9 mouse cellular contexts compared by ENCODE assay signal in genomic region chr8:70743656-70744590, GRCm38 (mm10). TPM values are rescaled to one million over a fixed set of nuclear protein-coding genes. Genes with fewer than 3 reads are reported as not detected.
DNase-seq lines count a peak whose midpoint lies in the region; ATAC-seq and TF ChIP-seq lines count a peak whose summit lies in the region.
"Had no signal": no experiment of that assay in that cellular context is flagged by ENCODE, and none has a peak within 500 bp of the region (broad histone marks: within the 10 kb centered on the region; RNA-seq: fewer than 3 reads in every experiment).

No protein-coding gene starts in this region.

- peak overlapping the region; percentile 65 for H3K9ac ChIP-seq in hindbrain, embryonic 13.5 days
- H3K9ac ChIP-seq in limb, embryonic 14.5 days (ENCODE audit: low read depth, low read length, severe bottlenecking) = peak overlapping the region; percentile 48; the same call in 1 of the 2 replicates
- peak overlapping the region; percentile 18 for H3K9ac ChIP-seq in midbrain, embryonic 15.5 days

- H3K27ac ChIP-seq in brown adipose tissue, adult 24 weeks (replicated peaks; ENCODE audit: low read depth, low read length) = peak overlapping the region; percentile 69
- no peak overlapping the region for H3K27ac ChIP-seq in hindbrain, embryonic 13.5 days
- no peak overlapping the region for H3K27ac ChIP-seq in limb, embryonic 14.5 days (replicated peaks; ENCODE audit: low read depth, low read length)
- H3K27ac ChIP-seq in midbrain, embryonic 15.5 days = no peak overlapping the region

- no peak for TF ChIP-seq POLR2A in limb, embryonic 14.5 days (IDR thresholded peaks at IDR 0.05; ENCODE audit: borderline replicate concordance, extremely low read depth, insufficient read depth, insufficient read length)

- WGBS in hindbrain, embryonic 13.5 days = 3% methylated on average over 48 of the region's 48 CpGs
- 6% methylated on average over 48 of the region's 48 CpGs for WGBS in limb, embryonic 14.5 days
- 5% methylated on average over 48 of the region's 48 CpGs for WGBS in midbrain, embryonic 15.5 days

- peak overlapping the region; percentile 52 for H3K4me2 ChIP-seq in hindbrain, embryonic 13.5 days
- peak overlapping the region; percentile 44 for H3K4me2 ChIP-seq in limb, embryonic 14.5 days (replicated peaks; ENCODE audit: low read depth, low read length, severe bottlenecking)
- H3K4me2 ChIP-seq in midbrain, embryonic 15.5 days = peak overlapping the region; percentile 54

- peak; percentile 47; the same call in 1 of the 2 replicates for ATAC-seq in frontal cortex, adult (ENCODE audit: low TSS enrichment)
- ATAC-seq in hindbrain, embryonic 13.5 days (ENCODE audit: low FRiP score) = peak; percentile 30; the same call in 1 of the 2 replicates
- ATAC-seq in limb, embryonic 14.5 days (ENCODE audit: low FRiP score, low read depth) = 0 out of 2 replicates have a peak, but pooled peaks have one; percentile 30
- peak; percentile 15; the same call in 1 of the 2 replicates for ATAC-seq in midbrain, embryonic 15.5 days (replicated peaks)

- peaks cover 89% of the 10 kb centered on the region for H3K27me3 ChIP-seq in hindbrain, embryonic 13.5 days
- H3K27me3 ChIP-seq in limb, embryonic 14.5 days (ENCODE audit: control insufficient read depth, insufficient read depth, low read length) = peaks cover 62% of the 10 kb centered on the region
- peaks cover 57% of the 10 kb centered on the region for H3K27me3 ChIP-seq in midbrain, embryonic 15.5 days (replicated peaks)
- H3K27me3 ChIP-seq: CH12.LX had no signal

- H3K9me3 ChIP-seq in hindbrain, embryonic 13.5 days = no peaks in the 10 kb centered on the region
- H3K9me3 ChIP-seq in limb, embryonic 14.5 days (ENCODE audit: control insufficient read depth, low read length) = no peaks in the 10 kb centered on the region
- H3K9me3 ChIP-seq in midbrain, embryonic 15.5 days = no peaks in the 10 kb centered on the region

- H3K36me3 ChIP-seq in hindbrain, embryonic 13.5 days = no peaks in the 10 kb centered on the region
- H3K36me3 ChIP-seq in limb, embryonic 14.5 days (ENCODE audit: control insufficient read depth, insufficient read depth, low read length) = no peaks in the 10 kb centered on the region
- no peaks in the 10 kb centered on the region for H3K36me3 ChIP-seq in midbrain, embryonic 15.5 days (replicated peaks)

- peak overlapping the region; percentile 59 for H3K4me3 ChIP-seq in brown adipose tissue, adult 24 weeks (ENCODE audit: insufficient read depth, low read depth, low read length)
- peak overlapping the region; percentile 34 for H3K4me3 ChIP-seq in hindbrain, embryonic 13.5 days
- peak overlapping the region; percentile 23 for H3K4me3 ChIP-seq in limb, embryonic 14.5 days (replicated peaks; ENCODE audit: low read length)
- peak overlapping the region; percentile 35 for H3K4me3 ChIP-seq in midbrain, embryonic 15.5 days

- DNase-seq in frontal cortex, postnatal 25 days (ENCODE audit: low spot score in 2 of 2) = no peak
- DNase-seq in gastrocnemius, adult 18-20 months (ENCODE audit: low spot score) = peak; percentile 84
- peak; percentile 20 for DNase-seq in limb, embryonic 14.5 days (ENCODE audit: low spot score)
- no peak for DNase-seq in left cerebral cortex, adult 18-20 months (ENCODE audit: low spot score in 2 of 2)

- peaks cover 4% of the 10 kb centered on the region for H3K4me1 ChIP-seq in brown adipose tissue, adult 24 weeks (ENCODE audit: control insufficient read depth, insufficient read depth, insufficient read length, low read length)
- peaks cover 17% of the 10 kb centered on the region for H3K4me1 ChIP-seq in hindbrain, embryonic 13.5 days (replicated peaks)
- H3K4me1 ChIP-seq in limb, embryonic 14.5 days (ENCODE audit: control insufficient read depth, insufficient read depth, low read length) = peaks cover 2% of the 10 kb centered on the region; the same call in 1 of the 2 replicates
- peaks cover 17% of the 10 kb centered on the region for H3K4me1 ChIP-seq in midbrain, embryonic 15.5 days

RNA-seq across cellular contexts. Expression of gene Rab3a, which starts 10.6 kb away (rescaled TPM):
- polyA plus RNA-seq in brown adipose tissue, adult 24 weeks (2012; ENCODE audit: insufficient read depth, insufficient read length, missing spikeins) = 18.1 and 21.3 TPM in 2 replicates
- 10 to 100 TPM; 32.5 to 36.5 TPM for total RNA-seq in gastrocnemius, adult 18-20 months (2021)
- polyA plus RNA-seq in hindbrain, embryonic 13.5 days (2015; fragmentation: Nextera tagmentation; extraction: Ambion mirVana) = 352 and 355 TPM in 2 replicates
- polyA plus RNA-seq in limb, embryonic 14.5 days (2012; rRNA removed) = 27.2 and 36.6 TPM in 2 replicates
- 19.8 and 20.1 TPM in 2 replicates for polyA plus RNA-seq in limb, embryonic 14.5 days (2014; fragmentation: Nextera tagmentation; extraction: Ambion mirVana)
- 473 and 487 TPM in 2 replicates for polyA plus RNA-seq in midbrain, embryonic 15.5 days (2015; fragmentation: Nextera tagmentation; extraction: Ambion mirVana)
- total RNA-seq in left cerebral cortex, adult 18-20 months (2021) = 100 to 1,000 TPM; 870 to 892 TPM

RNA-seq across cellular contexts. Expression of gene Mpv17l2, which starts 16.8 kb away (rescaled TPM):
- 74.5 and 79.8 TPM in 2 replicates for polyA plus RNA-seq in brown adipose tissue, adult 24 weeks (2012; ENCODE audit: insufficient read depth, insufficient read length, missing spikeins)
- 10 to 100 TPM; 19.9 to 20.9 TPM for total RNA-seq in gastrocnemius, adult 18-20 months (2021)
- 40.8 and 44.5 TPM in 2 replicates for polyA plus RNA-seq in hindbrain, embryonic 13.5 days (2015; fragmentation: Nextera tagmentation; extraction: Ambion mirVana)
- polyA plus RNA-seq in limb, embryonic 14.5 days (2012; rRNA removed) = 27.7 and 41.6 TPM in 2 replicates
- 36.0 and 40.3 TPM in 2 replicates for polyA plus RNA-seq in limb, embryonic 14.5 days (2014; fragmentation: Nextera tagmentation; extraction: Ambion mirVana)
- 36.6 and 38.4 TPM in 2 replicates for polyA plus RNA-seq in midbrain, embryonic 15.5 days (2015; fragmentation: Nextera tagmentation; extraction: Ambion mirVana)
- total RNA-seq in left cerebral cortex, adult 18-20 months (2021) = 10 to 100 TPM; 31.3 to 31.4 TPM

RNA-seq across cellular contexts. Expression of gene Pde4c, which starts 20.4 kb away (rescaled TPM):
- 0.36 and 1.7 TPM in 2 replicates for polyA plus RNA-seq in brown adipose tissue, adult 24 weeks (2012; ENCODE audit: insufficient read depth, insufficient read length, missing spikeins)
- 1 to 10 TPM; 1.3 to 1.6 TPM for total RNA-seq in gastrocnemius, adult 18-20 months (2021)
- polyA plus RNA-seq in hindbrain, embryonic 13.5 days (2015; fragmentation: Nextera tagmentation; extraction: Ambion mirVana) = 0.14 and 0.23 TPM in 2 replicates
- 0.38 TPM in 2 replicates for polyA plus RNA-seq in limb, embryonic 14.5 days (2012; rRNA removed)
- polyA plus RNA-seq in limb, embryonic 14.5 days (2014; fragmentation: Nextera tagmentation; extraction: Ambion mirVana) = not detected in 2 replicates
- 0.15 and 0.46 TPM in 2 replicates for polyA plus RNA-seq in midbrain, embryonic 15.5 days (2015; fragmentation: Nextera tagmentation; extraction: Ambion mirVana)
- 1 to 10 TPM; 1.6 to 3.4 TPM for total RNA-seq in left cerebral cortex, adult 18-20 months (2021)

RNA-seq across cellular contexts. Expression of gene Gm3336, which starts 25.6 kb away (rescaled TPM):
- polyA plus RNA-seq in brown adipose tissue, adult 24 weeks (2012; ENCODE audit: insufficient read depth, insufficient read length, missing spikeins) = not detected in 2 replicates
- not detected for total RNA-seq in gastrocnemius, adult 18-20 months (2021)
- polyA plus RNA-seq in hindbrain, embryonic 13.5 days (2015; fragmentation: Nextera tagmentation; extraction: Ambion mirVana) = not detected in 2 replicates
- not detected in 2 replicates for polyA plus RNA-seq in limb, embryonic 14.5 days (2012; rRNA removed)
- polyA plus RNA-seq in limb, embryonic 14.5 days (2014; fragmentation: Nextera tagmentation; extraction: Ambion mirVana) = not detected in 2 replicates
- polyA plus RNA-seq in midbrain, embryonic 15.5 days (2015; fragmentation: Nextera tagmentation; extraction: Ambion mirVana) = not detected in 2 replicates
- total RNA-seq in left cerebral cortex, adult 18-20 months (2021) = not detected

RNA-seq across cellular contexts. Expression of gene Pik3r2, which starts 32.6 kb away (rescaled TPM):
- polyA plus RNA-seq in brown adipose tissue, adult 24 weeks (2012; ENCODE audit: insufficient read depth, insufficient read length, missing spikeins) = 9.8 and 11.3 TPM in 2 replicates
- 10 to 100 TPM; 13.3 to 15.1 TPM for total RNA-seq in gastrocnemius, adult 18-20 months (2021)
- polyA plus RNA-seq in hindbrain, embryonic 13.5 days (2015; fragmentation: Nextera tagmentation; extraction: Ambion mirVana) = 90.0 and 94.1 TPM in 2 replicates
- polyA plus RNA-seq in limb, embryonic 14.5 days (2012; rRNA removed) = 111 and 137 TPM in 2 replicates
- 73.5 and 74.7 TPM in 2 replicates for polyA plus RNA-seq in limb, embryonic 14.5 days (2014; fragmentation: Nextera tagmentation; extraction: Ambion mirVana)
- polyA plus RNA-seq in midbrain, embryonic 15.5 days (2015; fragmentation: Nextera tagmentation; extraction: Ambion mirVana) = 113 TPM in 2 replicates
- total RNA-seq in left cerebral cortex, adult 18-20 months (2021) = 100 to 1,000 TPM; 150 to 153 TPM

Comparison
In these comparisons a context has a peak if more than half of its experiments do, and no peak if none do; other contexts are left out.
1. DNase-seq: peak in gastrocnemius, adult 18-20 months (single experiment) and limb, embryonic 14.5 days (single experiment); none in frontal cortex, postnatal 25 days (0 of 2) and left cerebral cortex, adult 18-20 months (0 of 2).
2. Peak in every context shown above with its lines, with median percentiles within 50 percentile points of each other: ATAC-seq, H3K4me3 ChIP-seq, H3K4me2 ChIP-seq and H3K9ac ChIP-seq.